Mouse (Mus musculus) small intestine, adult 2 months (tissue): ENCODE data around the gene Slc5a2.

Experiments
- CTCF ChIP-seq: fragments of 200-500 bp; IDR thresholded peaks from 2 replicates; pipeline ENCODE4 v1.5.1; 2012; ENCODE audit warnings: low read depth, mild to moderate bottlenecking, control low read depth, inconsistent platforms, low read length, moderate library complexity, mixed read lengths; ENCODE audit not compliant: insufficient replicate concordance, insufficient read length; ENCODE audit errors: extremely low read depth
- POLR2A ChIP-seq: fragments of 200-500 bp; IDR thresholded peaks from 2 replicates; pipeline ENCODE4 v1.6.1; 2012; ENCODE audit warnings: low read depth, mild to moderate bottlenecking, control low read depth, inconsistent platforms, low read length, moderate library complexity

DNA sequence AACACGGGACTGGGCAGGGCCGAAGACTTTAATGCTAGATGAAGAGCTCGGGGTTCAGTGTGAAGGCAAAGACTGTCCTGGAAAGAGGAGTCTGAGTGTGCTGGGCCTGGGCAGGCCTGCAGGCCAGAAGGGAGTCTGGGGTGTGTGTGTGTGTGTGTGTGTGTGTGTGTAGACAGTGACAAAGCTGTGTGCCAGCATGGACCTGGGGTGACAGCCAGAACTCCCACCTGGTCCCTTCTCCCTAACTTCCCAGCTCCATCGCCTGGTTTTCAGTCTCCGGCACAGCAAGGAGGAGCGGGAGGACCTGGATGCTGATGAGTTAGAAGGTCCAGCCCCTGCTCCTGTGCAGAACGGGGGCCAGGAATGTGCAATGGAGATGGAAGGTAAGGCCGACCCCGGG is 6.0 kb downstream of the Slc5a2 start:
- no peak for TF ChIP-seq CTCF
- TF ChIP-seq POLR2A: no peak
